Mouse (Mus musculus): ENCODE measurements at regions not wholly inside any gene's neighbourhood (a gene's known extent, or its start where the extent isn't known, plus 50 kb on each side); places are given as distances from the start of the nearest gene placed in this dataset.
A peak's percentile ranks its signal among the peaks of the same experiment; 100 is the strongest.

GRCm38 (mm10) chr2:146630179-146630578, 118.0 kb upstream of the Ralgapa2 start:
- DNase-seq (ENCODE audit: extremely low spot score in 1 of 2, low spot score in 2 of 2): no peak
- no peak overlapping the region for H3K4me3 ChIP-seq
- intact Hi-C loops (cut with DNase I): loop anchor here (5.0 kb wide), 3 partner anchors 202 to 677 kb away; no protein-coding TSS in a partner anchor
- no peak overlapping the region for H3K27ac ChIP-seq
- TF ChIP-seq CTCF (IDR thresholded peaks at IDR 0.05): no peak

- no peak overlapping the region for H3K27ac ChIP-seq
- no peak for DNase-seq (ENCODE audit: extremely low spot score in 1 of 2, low spot score in 2 of 2)
- no peak overlapping the region for H3K4me3 ChIP-seq
- TF ChIP-seq CTCF (IDR thresholded peaks at IDR 0.05): no peak
- intact Hi-C loops (cut with DNase I): loop anchor here (5.0 kb wide), 3 partner anchors 201 to 676 kb away; no protein-coding TSS in a partner anchor
These were observed 119.0 kb upstream of the Ralgapa2 start for GRCm38 (mm10) chr2:146631098-146631497.

GRCm38 (mm10) chr2:146633329-146634070, 121.4 kb upstream of the Ralgapa2 start:
- TF ChIP-seq CTCF (IDR thresholded peaks at IDR 0.05): peak; percentile 80
- DNase-seq (ENCODE audit: extremely low spot score in 1 of 2, low spot score in 2 of 2): peak; percentile 69 to 70
- Histone ChIP-seq H3K4me3 (no peak overlapping the region), H3K27ac (no peak overlapping the region)
- intact Hi-C loops (cut with DNase I): loop anchor here (1.0 to 5.0 kb wide), 5 partner anchors 199 to 674 kb away; no protein-coding TSS in a partner anchor

- no peak for DNase-seq (ENCODE audit: extremely low spot score in 1 of 2, low spot score in 2 of 2)
- Histone ChIP-seq H3K4me3 (no peak overlapping the region), H3K27ac (no peak overlapping the region)
- no peak; the same call in 1 of the 2 replicates for TF ChIP-seq CTCF (IDR thresholded peaks at IDR 0.05)
- intact Hi-C loops (cut with DNase I): no loop called here
These were observed 125.4 kb upstream of the Ralgapa2 start for GRCm38 (mm10) chr2:146637573-146637972.

GRCm38 (mm10) chr2:146646237-146646972, 134.3 kb upstream of the Ralgapa2 start:
- intact Hi-C loops (cut with DNase I): no loop called here
- no peak for DNase-seq (ENCODE audit: extremely low spot score in 1 of 2, low spot score in 2 of 2)
- Histone ChIP-seq H3K4me3 (no peak overlapping the region), H3K27ac (no peak overlapping the region)
- no peak for TF ChIP-seq CTCF (IDR thresholded peaks at IDR 0.05)

GRCm38 (mm10) chr2:146646973-146647282, 134.8 kb upstream of the Ralgapa2 start:
- DNase-seq (ENCODE audit: extremely low spot score in 1 of 2, low spot score in 2 of 2): no peak
- H3K4me3 ChIP-seq: no peak overlapping the region
- no peak for TF ChIP-seq CTCF (IDR thresholded peaks at IDR 0.05)
- intact Hi-C loops (cut with DNase I): no loop called here
- no peak overlapping the region for H3K27ac ChIP-seq

GRCm38 (mm10) chr2:146661346-146661745, 149.2 kb upstream of the Ralgapa2 start:
- DNase-seq (ENCODE audit: extremely low spot score in 1 of 2, low spot score in 2 of 2): no peak
- intact Hi-C loops (cut with DNase I): no loop called here
- no peak for TF ChIP-seq CTCF (IDR thresholded peaks at IDR 0.05)
- no peak overlapping the region for H3K27ac ChIP-seq
- H3K4me3 ChIP-seq: no peak overlapping the region

- intact Hi-C loops (cut with DNase I): no loop called here
- no peak overlapping the region for H3K4me3 ChIP-seq
- DNase-seq (ENCODE audit: extremely low spot score in 1 of 2, low spot score in 2 of 2): no peak
- no peak for TF ChIP-seq CTCF (IDR thresholded peaks at IDR 0.05)
- H3K27ac ChIP-seq: no peak overlapping the region
These were observed 160.6 kb upstream of the Ralgapa2 start for GRCm38 (mm10) chr2:146672761-146673160.

GRCm38 (mm10) chr2:146681979-146682378, 169.8 kb upstream of the Ralgapa2 start:
- intact Hi-C loops (cut with DNase I): loop anchor here (10.0 kb wide), 1 partner anchor 833 kb away; no protein-coding TSS in a partner anchor
- H3K4me3 ChIP-seq: no peak overlapping the region
- TF ChIP-seq CTCF (IDR thresholded peaks at IDR 0.05): no peak
- H3K27ac ChIP-seq: no peak overlapping the region
- DNase-seq (ENCODE audit: extremely low spot score in 1 of 2, low spot score in 2 of 2): no peak

- intact Hi-C loops (cut with DNase I): loop anchor here (10.0 kb wide), 1 partner anchor 829 kb away; no protein-coding TSS in a partner anchor
- TF ChIP-seq CTCF (IDR thresholded peaks at IDR 0.05): no peak
- no peak overlapping the region for H3K4me3 ChIP-seq
- no peak for DNase-seq (ENCODE audit: extremely low spot score in 1 of 2, low spot score in 2 of 2)
- no peak overlapping the region for H3K27ac ChIP-seq
These were observed 169.7 kb upstream of the Kiz start for GRCm38 (mm10) chr2:146685854-146686507.

GRCm38 (mm10) chr2:146688544-146688943, 167.1 kb upstream of the Kiz start:
- no peak for DNase-seq (ENCODE audit: extremely low spot score in 1 of 2, low spot score in 2 of 2)
- no peak for TF ChIP-seq CTCF (IDR thresholded peaks at IDR 0.05)
- H3K27ac ChIP-seq: no peak overlapping the region
- intact Hi-C loops (cut with DNase I): loop anchor here (10.0 kb wide), 1 partner anchor 826 kb away; no protein-coding TSS in a partner anchor
- H3K4me3 ChIP-seq: no peak overlapping the region

- no peak for TF ChIP-seq CTCF (IDR thresholded peaks at IDR 0.05)
- Histone ChIP-seq H3K4me3 (no peak overlapping the region), H3K27ac (no peak overlapping the region)
- intact Hi-C loops (cut with DNase I): no loop called here
- no peak for DNase-seq (ENCODE audit: extremely low spot score in 1 of 2, low spot score in 2 of 2)
These were observed 162.2 kb upstream of the Kiz start for GRCm38 (mm10) chr2:146693484-146693883.
